Mouse (Mus musculus) adrenal gland, adult (tissue): ENCODE measurements at regions not wholly inside any gene's neighbourhood (a gene's known extent, or its start where the extent isn't known, plus 50 kb on each side); places are given as distances from the start of the nearest gene placed in this dataset.

Experiments
- DNase-seq, 2 experiments: peaks; one replicate each; pipeline ENCODE4 v3.0.0; 2022 to 2023; ENCODE audit warnings: low spot score in 1 of 2; ENCODE audit not compliant: inconsistent age in 2 of 2

- no peak for DNase-seq
These were observed 268.8 kb upstream of the Klf3 start for GRCm38 (mm10) chr5:64534371-64534770.

- DNase-seq: no peak
These were observed 268.2 kb upstream of the Klf3 start for GRCm38 (mm10) chr5:64534947-64535346.

DNA sequence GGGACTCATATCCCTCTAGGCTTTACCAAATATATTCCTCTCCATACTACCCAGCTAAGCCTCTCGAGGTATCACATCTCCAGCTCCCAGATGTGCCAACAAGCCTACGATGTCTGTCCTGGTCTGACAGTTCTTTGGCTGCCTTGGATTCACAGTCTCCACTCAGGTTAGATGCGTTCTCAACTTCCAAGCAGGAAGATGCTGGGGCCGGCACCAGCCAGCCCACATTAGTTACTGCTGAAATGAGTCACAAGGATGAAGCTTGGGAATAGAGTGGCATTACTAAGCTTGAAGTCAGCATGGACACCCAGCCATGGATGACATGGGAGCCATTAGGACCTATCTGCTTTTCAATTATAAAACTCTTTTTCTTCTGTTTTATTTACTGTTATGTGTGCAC lies 267.6 kb upstream of the Klf3 start:
- DNase-seq: no peak

DNA sequence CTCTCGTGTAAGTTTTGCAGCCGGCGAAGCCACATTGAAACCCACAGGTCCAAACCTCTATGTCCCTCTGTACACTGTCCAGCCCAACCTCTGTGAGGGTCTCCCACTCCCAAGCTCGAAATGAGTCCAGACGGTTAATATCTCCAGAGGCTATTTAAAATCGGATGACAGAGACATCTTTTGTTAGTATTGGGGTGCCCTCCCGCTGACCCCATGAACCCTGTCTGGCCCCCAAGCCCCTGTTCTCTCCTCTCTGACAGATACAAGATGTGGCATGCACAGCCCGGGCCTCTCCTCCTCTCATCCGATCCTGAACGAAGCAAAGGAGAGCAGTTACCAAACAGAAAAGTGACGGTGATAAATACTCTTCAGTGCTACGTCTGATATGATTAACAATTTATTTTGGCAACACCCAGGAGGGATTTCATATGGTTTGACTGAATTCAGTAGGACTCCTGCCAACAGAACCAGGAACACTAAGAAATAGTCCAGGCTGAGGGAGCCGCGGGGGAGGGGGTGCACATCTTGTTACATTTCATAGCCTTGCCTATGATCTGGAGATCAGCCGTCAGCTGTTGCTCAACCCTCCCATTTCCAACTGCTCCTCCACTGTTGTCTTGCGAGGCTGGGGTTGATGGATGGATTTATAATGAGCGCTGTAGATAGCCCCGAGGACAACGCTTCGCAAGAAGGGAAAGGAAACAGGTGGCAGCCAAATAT lies 266.6 kb upstream of the Klf3 start:
- DNase-seq: peak; percentile 47 to 65

DNA sequence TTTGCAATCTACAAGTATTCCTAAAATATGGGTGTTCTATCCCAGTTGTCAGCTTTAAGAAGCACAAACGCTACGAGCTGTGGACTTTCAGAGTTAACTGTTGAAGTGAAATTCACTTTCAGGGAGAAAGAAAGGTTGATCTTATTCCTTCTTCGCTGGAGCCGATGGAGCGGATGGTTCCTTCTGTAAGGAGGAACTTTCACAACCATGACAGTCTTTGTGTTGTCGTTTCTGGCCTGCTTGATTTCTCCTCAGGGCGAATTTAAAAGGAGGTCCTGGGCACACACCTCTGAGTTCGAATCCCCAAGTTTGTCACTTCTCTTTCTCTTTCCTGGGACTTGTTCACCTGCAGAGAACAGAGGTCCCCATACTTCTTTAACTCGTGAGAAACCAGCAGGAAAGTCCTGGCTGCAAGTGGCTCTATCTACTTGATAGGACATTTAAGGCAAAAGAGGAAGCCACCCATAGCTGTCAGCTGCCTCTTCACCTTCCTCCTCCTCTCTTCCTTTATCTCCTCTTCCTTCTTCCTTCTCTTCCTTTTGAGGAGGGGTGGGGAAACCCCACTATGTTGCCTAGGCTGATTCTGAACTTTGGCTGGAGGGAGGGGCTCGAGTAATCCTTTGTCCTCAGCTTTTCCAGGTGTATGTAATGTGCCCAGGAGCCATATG lies 265.9 kb upstream of the Klf3 start:
- no peak for DNase-seq

GRCm38 (mm10) chr5:64541765-64542164 lies 261.4 kb upstream of the Klf3 start:
- no peak for DNase-seq

- no peak for DNase-seq
These were observed 247.3 kb upstream of the Klf3 start for GRCm38 (mm10) chr5:64555931-64556330.

DNA sequence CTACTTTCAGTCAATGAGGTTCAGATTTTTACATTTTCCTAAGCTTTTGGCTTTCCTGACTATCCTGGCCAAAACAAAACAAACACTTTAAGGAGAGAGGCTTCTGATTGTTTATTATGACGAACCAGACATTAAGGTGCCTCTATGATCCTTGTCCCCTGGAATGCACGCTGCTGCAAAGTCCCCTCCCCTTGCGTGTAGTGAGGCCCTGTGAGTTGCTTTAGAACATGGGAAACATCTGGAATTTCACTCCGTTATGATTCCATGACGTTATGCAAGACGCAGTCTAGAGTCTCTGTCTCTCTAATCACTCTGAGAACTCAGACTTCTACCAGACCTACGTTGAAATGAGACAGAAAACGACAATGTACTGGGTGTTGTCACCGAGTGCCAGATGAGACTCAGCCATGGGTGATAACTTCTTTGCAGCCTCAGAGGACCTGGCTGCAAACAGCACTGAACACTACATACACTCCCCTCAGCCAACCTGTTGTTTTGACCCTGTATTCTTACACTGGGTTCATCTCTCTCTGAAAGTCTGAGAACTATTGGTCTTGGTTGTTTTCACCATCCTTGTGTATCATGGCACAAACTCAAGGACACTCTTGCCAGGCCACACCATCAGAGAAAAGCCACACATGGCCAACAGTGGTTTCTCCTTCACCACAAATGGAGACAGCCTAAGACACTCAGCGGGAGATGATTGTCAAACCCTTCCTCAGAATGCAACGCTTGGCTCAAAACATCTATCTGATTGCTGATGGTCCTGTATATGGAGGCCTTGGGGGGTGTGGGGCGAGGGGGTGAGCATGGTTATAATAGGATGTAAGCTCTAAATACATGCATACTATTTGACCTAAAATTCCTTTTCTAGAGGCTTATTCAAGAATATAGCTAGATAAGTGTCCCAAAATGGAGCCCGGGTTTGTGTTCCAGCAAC lies 236.5 kb upstream of the Klf3 start:
- no peak for DNase-seq

- no peak for DNase-seq
These were observed 235.4 kb upstream of the Klf3 start for GRCm38 (mm10) chr5:64567813-64568212.

GRCm38 (mm10) chr5:64568294-64568693 lies 234.9 kb upstream of the Klf3 start:
- no peak for DNase-seq

DNA sequence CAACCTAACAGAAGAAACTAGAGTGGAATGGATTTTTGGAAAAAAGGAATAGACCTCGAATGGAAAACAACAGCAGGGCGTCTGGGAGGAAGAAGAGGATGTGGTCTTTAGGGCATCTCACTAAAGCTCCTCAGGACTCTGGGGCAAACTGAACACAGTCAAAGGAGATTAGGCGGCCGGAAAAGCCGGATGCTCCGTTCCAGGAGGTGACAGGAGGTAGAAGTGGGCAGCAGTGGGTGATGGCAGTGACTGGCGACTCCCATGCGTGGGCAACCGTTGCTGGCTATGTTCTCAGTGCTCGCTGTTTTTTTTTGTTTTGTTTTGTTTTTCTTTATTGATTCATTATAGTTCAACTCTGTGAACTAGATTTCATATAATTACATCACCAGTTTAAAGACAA lies 228.8 kb upstream of the Klf3 start:
- DNase-seq: no peak

DNA sequence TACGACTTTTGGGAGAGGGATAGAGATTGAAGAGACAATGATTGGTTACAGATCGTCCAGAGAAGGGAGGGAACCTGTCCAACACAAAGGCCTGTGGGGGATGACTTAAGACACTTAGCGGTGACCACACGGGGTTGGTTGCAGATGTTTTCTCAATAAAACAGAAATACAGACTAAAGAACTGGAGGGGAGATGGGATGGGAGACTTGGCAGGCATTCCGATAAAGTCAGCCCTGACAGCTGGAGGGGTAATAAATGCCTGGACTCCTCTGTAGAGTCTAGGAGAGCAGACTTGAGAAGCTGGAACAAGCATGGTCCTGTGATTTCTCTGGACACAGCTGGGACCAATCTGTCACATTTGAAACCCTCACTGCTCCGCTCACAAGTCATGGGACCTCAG lies 227.3 kb upstream of the Klf3 start:
- DNase-seq: no peak

DNA sequence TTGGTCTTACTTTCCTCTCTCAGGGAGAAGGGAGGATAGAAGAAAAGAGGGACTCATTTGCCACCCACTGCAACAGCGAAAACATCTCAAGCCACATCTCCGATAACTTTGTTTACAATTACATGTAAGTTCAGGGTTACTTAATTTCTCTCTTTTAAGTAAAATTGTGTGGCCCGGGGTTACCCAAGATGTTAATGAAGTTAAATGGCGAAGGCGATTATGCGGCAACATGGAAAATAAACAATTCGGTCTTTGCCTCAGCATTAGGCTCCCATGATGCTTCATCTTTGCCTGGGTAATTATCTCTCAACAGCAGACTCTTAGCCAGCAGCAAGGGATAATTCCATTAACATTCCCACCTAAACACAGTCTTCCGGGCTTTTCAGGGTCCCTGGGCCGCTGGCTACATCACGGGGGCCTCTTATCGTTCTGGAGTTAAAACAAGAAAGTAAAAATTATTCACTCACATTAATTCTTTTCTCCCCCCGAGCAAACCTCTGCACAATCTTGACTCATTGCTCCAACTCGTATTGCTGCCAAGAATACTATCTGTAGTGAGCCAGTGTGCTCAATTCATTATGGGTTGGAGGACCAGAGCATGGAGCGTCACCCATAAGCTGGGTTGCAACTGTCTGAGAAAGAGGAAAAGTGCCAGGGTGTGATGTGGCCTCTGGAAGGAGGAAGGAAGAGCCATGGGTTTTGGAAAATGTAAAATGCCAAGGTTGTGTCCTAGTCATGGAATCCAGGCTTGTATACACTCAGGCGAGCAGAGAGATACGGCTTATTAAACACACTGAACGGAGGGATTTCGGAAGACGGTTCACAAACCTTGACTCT lies 226.5 kb upstream of the Klf3 start:
- peak; percentile 58 to 84 for DNase-seq

DNA sequence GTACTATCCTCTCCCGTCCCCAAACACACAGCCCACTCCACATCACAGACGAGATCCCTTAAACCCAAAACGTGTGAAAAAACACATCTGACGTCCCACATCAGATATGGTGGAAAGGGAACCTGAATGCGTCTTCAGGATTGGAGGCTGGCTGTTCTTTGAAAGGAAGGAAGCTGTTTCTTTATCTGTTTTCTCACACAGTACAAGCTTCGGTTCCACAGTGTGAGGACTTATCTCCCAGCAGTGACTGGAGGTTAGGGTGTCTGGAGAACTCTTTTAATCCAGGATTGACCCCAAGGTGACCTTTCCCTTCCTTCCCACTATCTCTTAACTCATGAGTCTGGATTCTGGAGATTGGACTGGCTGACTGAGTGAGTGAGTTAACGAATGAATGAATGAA lies 225.8 kb upstream of the Klf3 start:
- no peak for DNase-seq

- DNase-seq: no peak
These were observed 224.7 kb upstream of the Klf3 start for GRCm38 (mm10) chr5:64578536-64578935.

DNA sequence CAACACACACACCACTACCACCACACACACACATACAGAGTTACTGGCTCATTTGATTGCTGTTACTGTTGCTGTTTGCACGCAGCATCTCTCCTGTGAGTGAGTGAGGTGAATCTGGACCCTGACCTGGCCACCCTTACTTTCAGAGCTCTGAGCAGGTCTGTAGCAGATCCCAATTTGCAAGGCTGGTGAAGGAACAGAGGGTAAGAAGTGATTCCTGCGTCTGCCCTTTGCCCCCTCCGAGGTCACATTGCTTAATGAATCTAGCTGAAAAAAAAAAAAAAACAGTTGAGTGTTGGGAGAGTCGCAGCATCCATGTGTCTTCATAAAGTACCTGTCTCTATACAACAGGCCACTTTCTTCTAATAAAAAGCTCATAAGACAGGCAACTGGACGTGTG lies 224.1 kb upstream of the Klf3 start:
- DNase-seq: no peak

DNA sequence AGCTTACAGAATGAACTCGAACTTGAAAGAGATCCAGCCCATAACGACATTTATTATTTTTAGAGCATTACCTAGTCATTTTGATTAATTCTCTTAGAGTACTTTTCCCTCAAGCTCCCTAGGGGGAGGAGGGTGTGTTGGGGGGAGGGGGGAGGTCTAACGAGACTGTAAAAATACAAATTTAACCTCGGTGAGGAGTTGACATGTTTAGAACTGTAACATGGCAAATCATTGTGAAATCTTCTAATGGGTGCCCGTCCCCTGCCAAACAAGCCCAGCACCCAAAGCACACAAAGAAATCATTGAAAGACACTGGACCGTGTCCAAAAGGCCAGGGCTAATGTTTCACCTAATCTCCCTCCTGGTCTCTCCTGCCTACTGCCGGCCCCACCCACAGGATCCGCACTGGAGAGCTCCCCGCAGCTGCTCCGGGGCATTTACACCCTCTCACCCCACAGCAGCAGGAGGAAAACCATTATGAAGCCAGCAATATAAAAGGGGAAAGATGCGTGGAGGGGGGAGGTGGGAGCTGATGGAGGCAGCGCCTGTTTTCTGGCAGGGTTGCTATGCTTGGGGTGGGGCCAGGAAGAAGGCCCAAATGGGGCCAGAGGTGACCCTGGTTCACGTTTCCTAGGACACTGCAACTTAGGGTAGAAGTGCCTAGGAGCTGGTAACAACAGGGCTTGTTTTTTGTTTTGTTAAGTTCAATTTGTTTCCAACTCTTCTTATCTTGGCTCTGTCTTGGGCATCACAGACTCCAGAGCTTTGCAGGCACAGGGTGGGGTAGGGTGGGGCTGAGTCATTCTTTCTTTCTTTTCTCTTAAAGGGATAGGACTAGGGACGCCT lies 223.5 kb upstream of the Klf3 start:
- DNase-seq: peak; percentile 73 to 92

- DNase-seq: peak in 1 of 2 experiments; percentile 61
These were observed 222.9 kb upstream of the Klf3 start for GRCm38 (mm10) chr5:64580340-64580723.

GRCm38 (mm10) chr5:64580786-64581445 lies 222.3 kb upstream of the Klf3 start:
- DNase-seq: no peak
